Mouse (Mus musculus) T-cell, adult 2 months (primary cell): ENCODE results near the gene Gm28308.

ENCODE experiments used
- DNase-seq: peaks from one replicate; pipeline ENCODE4 v3.0.0; 2022; ENCODE audit warnings: low spot score

The Gm28308 gene

DNA sequence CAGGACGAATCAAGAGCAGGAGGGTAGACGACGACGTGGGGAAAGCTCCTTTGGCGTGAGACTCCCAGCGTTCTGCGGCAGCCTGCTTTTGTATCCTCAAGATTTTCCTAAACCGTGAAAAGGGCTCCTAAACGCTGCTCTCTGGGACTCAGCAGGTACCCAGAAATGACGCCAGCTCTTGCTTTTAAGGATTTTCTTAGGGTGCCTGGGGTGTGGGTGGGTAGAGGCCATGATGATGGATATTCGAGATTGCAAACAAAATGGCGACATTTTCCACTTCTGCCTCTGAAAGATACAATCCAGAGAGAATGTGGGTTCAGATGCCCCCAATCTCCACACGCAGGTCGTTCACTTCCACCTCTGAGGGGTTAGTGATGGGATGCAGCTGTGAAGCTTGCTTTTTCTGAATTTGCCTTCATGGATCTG is 45.4 kb downstream of the Gm28308 start:
- DNase-seq: no peak

GRCm38 (mm10) chr6:52167176-52167575 is 46.0 kb downstream of the Gm28308 start:
- DNase-seq: no peak

DNA sequence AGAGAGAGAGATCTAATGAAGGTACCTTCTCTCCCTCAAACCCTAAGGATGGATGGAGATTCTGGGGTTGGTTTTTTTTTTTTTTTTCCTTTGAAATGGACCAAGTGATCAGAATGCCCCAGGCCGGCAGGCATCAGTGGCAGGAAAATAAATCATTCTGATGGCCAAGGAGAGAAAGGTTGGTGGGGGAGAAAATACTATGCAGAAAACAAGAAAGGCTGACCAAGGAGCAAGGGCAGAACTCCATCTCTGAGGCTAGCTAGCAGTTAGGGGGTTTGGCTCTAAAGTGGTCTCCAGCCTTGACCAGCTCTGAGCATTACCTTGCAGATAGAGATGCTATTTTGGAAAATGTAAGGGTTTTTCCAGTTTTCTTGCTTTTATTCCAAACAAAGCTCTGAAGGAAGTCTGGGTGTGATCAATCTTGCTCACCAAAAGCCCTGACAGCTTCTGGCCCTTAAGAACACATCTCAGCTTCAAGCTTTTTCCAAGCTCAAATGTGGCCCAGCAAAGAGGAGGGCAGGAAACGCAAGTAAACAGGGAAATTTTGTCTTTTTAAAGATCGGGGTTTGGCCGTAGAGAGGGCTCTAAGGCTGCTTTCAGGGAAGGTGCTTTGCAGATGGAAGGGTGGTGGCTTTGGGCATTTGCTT is 46.6 kb downstream of the Gm28308 start:
- no peak for DNase-seq

DNA sequence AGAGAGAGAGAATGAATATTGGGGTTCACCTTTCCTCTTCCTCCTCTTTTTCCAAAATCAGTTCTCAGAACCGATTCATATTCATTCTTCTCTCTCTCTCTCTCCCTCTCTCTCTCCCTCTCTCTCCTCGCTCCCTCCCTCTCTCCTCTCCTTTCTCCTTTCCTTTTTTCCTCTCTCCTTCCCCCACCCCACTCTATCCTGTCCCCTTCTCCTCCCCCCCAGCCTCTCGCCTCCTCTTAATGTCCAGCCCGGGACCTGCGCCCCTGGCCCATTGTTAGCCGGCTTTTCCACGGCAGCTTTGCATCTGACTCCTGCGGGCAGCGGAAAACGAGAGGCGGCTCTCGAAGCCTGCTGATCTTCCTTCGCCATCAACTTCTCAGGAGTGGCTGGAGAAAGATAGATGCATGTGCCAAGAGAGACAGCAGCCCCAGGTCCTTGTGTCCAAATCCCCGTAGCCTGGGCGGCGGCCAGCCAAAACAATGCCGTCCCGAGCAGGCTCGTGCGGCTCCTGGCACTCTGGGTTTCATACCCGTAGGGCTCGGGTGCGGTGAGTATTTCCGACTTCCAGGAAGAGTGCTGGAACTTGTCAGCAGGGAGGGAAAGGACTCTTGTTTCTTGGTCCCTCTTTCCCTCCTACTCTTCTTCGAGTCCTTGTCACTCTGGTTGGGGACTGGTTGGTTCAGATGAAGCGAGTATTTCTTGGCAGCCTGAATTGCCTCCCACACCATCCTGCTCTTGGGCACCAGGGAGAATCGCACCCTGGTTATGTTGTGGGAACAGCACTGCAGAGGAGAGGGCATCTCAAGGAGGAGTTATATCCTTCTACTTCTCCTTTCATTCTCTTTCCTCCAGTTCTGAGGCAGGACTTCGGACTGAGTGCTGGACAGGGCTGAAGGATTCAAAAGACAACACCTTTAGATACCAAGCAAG is 47.4 kb downstream of the Gm28308 start:
- no peak for DNase-seq

DNA sequence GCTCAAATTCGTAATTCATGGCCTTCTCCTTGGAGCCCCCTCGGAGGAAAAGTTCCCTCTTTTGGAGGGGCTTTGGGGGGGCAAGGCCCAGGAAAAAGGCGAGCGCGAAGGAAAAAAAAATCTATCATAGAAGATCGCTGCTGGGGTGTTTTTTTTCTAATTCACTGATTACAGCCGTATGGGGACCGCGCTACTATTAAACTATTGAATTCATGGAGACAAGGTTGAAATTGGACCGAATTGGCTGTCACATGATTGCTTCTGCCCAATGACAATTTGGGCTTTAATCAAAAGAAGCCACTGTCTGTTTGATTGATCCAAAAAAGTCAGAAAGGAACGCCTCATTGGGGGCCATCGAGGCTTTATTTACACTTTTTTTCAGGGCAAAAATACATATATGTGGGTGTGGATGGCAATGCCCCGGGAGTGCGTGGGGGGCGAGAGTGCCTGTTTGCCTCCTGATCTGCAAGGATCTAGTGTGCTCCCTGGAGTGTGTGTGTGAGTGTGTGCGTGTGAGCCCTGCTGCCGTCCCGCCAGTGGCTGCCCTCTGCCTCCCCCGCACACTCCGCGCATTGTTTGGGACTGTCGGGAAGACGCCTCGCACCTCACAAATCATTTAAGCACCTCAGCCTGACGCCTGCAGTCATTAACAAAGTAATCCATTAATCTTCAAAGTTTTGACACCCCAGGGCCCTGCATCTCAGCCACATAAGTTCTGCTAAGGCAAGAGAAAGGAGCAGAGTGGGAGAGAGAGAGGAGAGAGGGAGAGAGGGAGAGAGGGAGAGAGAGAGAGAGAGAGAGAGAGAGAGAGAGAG is 48.3 kb downstream of the Gm28308 start, which contains the start of gene Hoxa2:
Hoxa2 (minus strand) TSS at position 206 of the 815 bp plus-strand sequence.
- DNase-seq: no peak

DNA sequence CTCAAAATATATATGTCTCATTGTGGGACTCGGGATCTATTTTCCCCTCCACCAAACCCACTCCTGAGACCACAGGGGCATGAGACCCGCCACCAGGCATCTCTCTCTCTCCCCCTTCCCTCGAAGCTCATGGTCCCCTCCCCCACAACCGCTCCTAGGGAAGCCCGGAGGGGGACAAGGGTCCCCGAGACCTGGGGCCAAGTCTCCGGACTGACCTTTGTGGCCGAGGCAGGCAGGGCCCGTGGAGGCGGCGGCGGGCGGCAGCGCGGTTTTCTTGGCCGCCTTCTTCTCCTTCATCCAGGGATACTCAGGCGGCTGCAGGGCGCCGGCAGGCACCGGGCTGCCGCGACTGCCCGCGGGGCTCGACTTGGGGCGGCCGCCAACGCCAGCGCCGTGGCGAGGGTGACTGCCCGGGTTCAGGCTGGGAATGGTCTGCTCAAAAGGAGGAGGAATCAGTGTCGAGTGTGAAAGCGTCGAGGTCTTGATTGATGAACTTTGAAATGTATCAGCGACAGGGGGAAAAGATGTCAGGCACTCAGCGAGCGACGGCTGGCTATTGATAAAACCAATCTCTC is 49.0 kb downstream of the Gm28308 start:
- no peak for DNase-seq

- DNase-seq: no peak
These were observed 49.6 kb downstream of the Gm28308 start for GRCm38 (mm10) chr6:52163366-52164031.

DNA sequence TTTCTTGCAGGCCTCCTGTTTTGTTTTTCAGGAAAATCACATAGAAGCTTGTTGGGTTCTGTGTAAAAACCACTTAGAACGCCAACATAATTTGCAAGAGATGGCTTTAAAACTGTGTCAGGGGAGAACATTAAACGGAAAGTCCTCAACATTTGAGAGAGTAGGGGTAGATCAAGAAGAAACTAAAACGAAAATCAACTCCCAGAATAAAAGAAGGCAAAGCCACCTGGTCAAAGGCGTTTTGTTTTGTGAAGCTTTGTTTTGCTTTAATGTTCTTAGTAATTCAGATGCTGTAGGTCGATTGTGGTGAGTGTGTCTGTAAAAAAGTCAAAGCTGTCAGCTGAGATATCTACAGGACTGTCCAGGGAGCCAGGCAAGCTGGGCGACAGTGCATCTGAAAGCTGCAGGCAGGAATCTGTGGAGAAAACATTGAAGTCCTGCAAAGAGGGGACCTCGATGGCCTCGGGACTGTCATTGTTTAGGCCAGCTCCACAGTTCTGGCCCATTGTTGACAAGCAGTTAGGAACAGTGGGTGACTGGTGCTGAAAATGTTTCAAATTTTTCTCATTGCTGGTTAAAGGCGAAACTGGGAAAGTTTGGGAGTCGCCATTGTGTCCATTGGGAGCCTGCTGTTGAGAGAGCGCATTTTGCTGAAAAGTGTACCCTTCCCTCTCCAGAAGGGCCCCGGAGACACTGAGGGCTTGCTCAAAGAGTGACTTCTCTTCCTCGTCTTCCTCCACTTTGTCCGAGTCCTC is 50.4 kb downstream of the Gm28308 start:
- DNase-seq: no peak

- DNase-seq: no peak
These were observed 51.1 kb downstream of the Gm28308 start for GRCm38 (mm10) chr6:52162093-52162380.

DNA sequence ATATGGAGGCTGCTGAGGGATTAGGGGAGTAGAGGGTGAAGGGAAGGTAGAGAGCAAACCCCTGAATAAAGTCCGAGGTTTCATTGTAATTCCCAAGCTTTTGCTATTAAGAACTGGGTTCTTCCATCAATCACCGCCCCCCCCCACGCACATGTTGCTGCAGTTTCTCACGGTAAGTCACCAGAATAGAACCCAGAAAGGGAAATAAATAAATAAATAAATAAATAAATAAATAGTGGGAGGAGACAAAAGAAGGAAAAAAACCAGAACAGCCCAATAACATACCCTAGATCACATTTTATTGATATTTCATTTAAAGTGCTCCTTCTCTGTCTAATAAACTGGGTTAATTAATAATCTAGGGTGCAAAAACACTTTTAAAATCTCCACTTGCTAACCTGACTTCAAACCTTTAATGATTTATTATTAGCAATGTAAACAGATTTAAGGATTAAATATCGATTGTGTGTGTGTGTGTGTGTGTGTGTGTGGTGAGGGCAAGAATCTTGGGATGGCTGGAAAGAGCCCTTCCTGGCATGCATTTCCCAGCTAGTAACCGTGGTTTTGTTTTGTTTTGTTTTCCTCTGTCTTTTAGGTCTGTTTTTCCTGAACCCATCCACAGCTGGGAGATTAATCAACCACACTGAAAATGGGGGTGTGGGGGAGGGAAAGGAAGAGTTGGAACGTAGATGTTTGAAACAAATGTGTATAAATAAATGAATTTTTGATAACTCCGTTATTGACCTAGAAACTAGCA is 51.6 kb downstream of the Gm28308 start:
- DNase-seq: no peak

DNA sequence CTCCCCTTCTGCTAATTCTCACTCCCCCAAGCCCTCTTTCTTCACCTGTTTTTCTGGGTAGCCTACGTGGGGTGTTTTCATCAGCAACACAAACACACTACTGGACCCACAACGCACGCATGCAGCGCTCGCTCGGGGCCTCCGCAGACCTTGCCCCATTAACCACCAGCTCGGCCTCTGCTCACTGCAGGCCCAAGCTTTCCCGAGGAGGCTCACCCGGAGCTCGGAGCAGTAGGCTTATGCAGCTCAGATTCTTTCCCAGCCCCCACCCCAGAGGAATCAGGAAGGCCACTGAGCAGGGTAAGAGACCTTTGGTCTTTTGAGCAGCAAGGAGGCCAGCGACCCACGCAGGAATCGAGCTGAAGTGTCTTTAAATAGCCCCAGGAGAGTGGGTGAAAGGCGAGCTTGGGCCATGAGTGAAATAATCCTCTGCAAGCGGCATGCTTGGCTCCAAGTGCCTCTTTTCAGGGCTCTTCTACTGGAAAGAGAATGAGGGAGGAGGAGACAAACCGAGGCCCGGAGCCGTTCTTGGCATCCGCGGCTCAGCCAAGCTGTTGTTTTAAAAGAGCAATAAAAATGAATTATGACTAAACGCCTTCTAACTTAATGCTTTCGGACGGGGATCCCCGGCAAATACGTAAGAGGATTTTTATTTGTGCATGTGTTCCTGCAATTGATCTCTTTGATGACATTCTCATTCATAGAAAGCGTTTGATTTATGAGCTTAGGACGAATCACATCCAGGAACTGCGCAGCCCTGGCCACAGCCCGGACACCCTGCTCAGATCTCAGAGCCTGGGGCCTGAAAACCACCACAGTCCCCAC is 52.4 kb downstream of the Gm28308 start:
- DNase-seq: no peak

GRCm38 (mm10) chr6:52159979-52160378 is 53.2 kb downstream of the Gm28308 start:
- DNase-seq: no peak

- no peak for DNase-seq
These were observed 53.9 kb downstream of the Gm28308 start for GRCm38 (mm10) chr6:52159164-52159761.

- DNase-seq: peak; percentile 59
These were observed 54.7 kb downstream of the Gm28308 start, which contains the start of gene Hoxa1 for GRCm38 (mm10) chr6:52158276-52159051. Gene Hoxa1 (minus strand): TSS chr6:52158317.

DNA sequence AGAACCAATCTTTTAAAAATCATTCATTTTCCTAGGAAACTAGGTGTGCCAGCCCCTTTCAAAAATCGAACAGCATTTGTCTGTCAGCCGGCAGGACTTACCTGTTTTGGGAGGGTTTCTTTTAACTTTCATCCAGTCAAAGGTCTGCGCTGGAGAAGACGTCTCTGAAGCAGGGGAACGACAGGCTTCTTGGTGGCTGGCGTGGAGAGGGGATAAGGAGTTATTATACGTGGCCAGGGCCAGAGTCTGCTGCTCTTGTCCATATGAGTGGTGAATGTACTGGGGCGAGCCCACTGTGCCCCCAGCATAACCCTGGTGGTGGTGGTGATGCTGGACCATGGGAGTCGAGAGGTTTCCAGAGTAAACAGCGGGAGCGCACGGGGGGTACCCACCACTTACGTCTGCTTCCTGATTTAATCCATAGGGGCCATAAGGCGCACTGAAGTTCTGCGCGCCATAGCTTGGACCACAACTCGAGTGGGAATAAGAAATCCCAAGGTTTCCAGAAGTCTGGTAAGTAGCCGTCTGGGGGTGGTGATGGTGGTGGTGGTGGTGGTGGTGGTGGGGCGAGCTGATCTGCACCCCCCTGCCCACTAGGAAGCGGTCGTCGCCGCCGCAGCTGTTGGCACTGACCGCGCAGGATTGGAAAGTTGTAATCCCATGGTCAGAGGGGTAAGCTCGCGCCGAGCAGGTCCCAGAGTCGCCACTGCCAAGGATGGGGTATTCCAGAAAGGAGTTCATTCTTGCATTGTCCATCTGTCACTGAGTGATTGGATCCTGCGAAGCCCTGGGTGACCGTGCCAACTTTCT is 55.5 kb downstream of the Gm28308 start:
- DNase-seq: no peak

DNA sequence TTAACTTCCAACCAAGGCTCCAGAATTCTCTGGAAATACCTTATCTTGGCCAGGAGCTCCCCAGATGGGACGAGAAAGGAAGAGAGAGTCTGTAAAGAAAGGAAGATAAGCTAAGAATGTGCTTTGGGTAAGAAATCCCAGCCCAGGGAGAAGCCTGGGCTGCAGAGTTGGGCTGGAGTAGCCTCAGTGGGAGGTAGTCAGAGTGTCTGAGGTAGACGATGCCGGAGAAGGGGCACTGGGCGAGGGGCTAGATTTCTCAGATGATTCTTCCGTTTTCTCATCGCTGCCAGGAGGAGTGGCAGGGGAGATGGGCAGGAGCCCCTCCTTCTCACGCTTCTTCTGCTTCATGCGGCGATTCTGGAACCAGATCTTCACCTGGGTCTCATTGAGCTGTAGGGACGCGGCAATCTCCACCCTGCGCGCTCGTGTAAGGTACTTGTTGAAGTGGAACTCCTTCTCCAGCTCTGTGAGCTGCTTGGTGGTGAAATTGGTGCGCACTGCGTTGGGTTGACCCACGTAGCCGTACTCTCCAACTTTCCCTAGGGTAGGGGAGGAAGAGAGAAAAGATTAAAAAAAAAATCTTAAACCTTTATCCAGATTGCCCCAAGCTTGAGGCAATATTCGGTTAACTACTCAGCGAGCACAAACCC is 56.5 kb downstream of the Gm28308 start:
- no peak for DNase-seq

- DNase-seq: no peak
These were observed 57.7 kb downstream of the Gm28308 start for GRCm38 (mm10) chr6:52155471-52155870.
